In the genomic region with DNA sequence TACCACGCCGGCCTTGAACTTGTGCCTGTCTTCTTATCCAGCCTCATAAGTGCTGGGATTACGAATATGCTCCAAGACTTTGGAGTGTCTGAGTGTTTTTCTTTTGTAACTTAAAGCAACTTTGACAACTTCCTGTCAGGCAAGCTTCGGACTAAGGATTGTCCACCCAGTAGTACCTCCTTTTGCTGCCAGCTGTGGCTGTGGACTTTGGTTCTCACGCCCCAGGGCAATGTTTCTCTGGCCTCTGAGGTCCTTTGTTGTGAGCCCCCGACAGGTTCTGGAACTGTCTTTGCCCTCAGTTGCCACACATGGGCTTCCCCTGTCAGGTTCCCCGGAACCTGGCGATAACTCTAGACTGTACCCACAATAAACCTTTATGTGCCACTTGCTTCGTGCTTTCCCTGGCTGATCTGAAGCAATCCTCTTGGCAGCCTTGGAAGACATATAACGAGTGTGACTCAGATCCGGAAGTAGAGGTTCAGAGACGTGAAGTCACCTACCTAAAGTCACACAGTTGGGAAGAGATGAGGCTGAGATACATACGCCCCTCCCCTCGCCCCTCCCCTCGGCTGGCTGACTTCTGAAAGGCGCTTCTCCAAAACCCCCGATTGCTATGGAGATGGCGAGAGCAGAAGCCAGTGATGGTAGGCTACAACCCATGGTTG, we compare ENCODE assay signal across 14 mouse cellular contexts. TPM values are rescaled to one million over a fixed set of nuclear protein-coding genes. Genes with fewer than 3 reads are reported as not detected.
DNase-seq lines count a peak whose midpoint lies in the region; ATAC-seq and TF ChIP-seq lines count a peak whose summit lies in the region.
"Had no signal": no experiment of that assay in that cellular context is flagged by ENCODE, and none has a peak within 500 bp of the region (broad histone marks: within the 10 kb centered on the region; RNA-seq: fewer than 3 reads in every experiment).

No protein-coding gene starts in this region.

- H3K9ac ChIP-seq in hindbrain, postnatal 0 days (replicated peaks; ENCODE audit: low read length): no peak overlapping the region
- H3K9ac ChIP-seq: lung, embryonic 14.5 days had no signal

- 19% methylated on average over 18 of the region's 18 CpGs for WGBS in large intestine, adult 2 months
- 63% methylated on average over 18 of the region's 18 CpGs for WGBS in forebrain, embryonic 10.5 days
- WGBS in hindbrain, postnatal 0 days: 61% methylated on average over 18 of the region's 18 CpGs

- ATAC-seq in hindbrain, postnatal 0 days: no peak
- ATAC-seq: hindbrain, embryonic 16.5 days had no signal

- H3K4me1 ChIP-seq in forebrain, embryonic 10.5 days: peaks cover 35% of the 10 kb centered on the region
- no peaks in the 10 kb centered on the region for H3K4me1 ChIP-seq in hindbrain, postnatal 0 days (ENCODE audit: insufficient read depth, low read length)

- DNase-seq in urinary bladder, postnatal 14 days (ENCODE audit: low spot score): peak; percentile 43
- DNase-seq in urinary bladder, postnatal 10 days (ENCODE audit: low spot score): no peak
- peak; percentile 15 for DNase-seq in NIH3T3 (ENCODE audit: low read depth)
- DNase-seq in large intestine, adult 2 months (ENCODE audit: low read depth, low spot score): peak; percentile 93
- DNase-seq in embryo, embryonic 10.5 days (ENCODE audit: low spot score): no peak
- no peak for DNase-seq in forebrain, embryonic 10.5 days (ENCODE audit: extremely low spot score, low spot score)
- no peak for DNase-seq in hindbrain, postnatal 0 days (ENCODE audit: low spot score)
- DNase-seq: adrenal gland, postnatal 10 days; cerebellum, adult 9-11 months; gastrocnemius, postnatal 14 days; lung, embryonic 14.5 days; retina, postnatal 1 day had no signal

- peaks cover 62% of the 10 kb centered on the region for H3K27me3 ChIP-seq in forebrain, embryonic 10.5 days (ENCODE audit: poor library complexity, severe bottlenecking)
- H3K27me3 ChIP-seq in hindbrain, postnatal 0 days (ENCODE audit: insufficient read depth, low read length): no peaks in the 10 kb centered on the region

- no peak for TF ChIP-seq CTCF in hindbrain, postnatal 0 days (IDR thresholded peaks at IDR 0.05; ENCODE audit: low read depth)

- H3K9me3 ChIP-seq in forebrain, embryonic 10.5 days: no peaks in the 10 kb centered on the region
- no peaks in the 10 kb centered on the region for H3K9me3 ChIP-seq in hindbrain, postnatal 0 days (ENCODE audit: low read length)

- no peak overlapping the region for H3K27ac ChIP-seq in forebrain, embryonic 10.5 days
- H3K27ac ChIP-seq in hindbrain, postnatal 0 days: no peak overlapping the region

- no peak overlapping the region for H3K4me3 ChIP-seq in forebrain, embryonic 10.5 days
- no peak overlapping the region for H3K4me3 ChIP-seq in hindbrain, postnatal 0 days (ENCODE audit: low read length)

- H3K4me2 ChIP-seq in hindbrain, postnatal 0 days (ENCODE audit: low read depth, low read length): no peak overlapping the region
- H3K4me2 ChIP-seq: lung, embryonic 14.5 days had no signal

- H3K36me3 ChIP-seq in forebrain, embryonic 10.5 days (replicated peaks): no peaks in the 10 kb centered on the region
- no peaks in the 10 kb centered on the region for H3K36me3 ChIP-seq in hindbrain, postnatal 0 days (ENCODE audit: insufficient read depth, low read length)

RNA-seq across cellular contexts. Expression of a gene that starts 0.7 kb away (rescaled TPM):
- polyA plus RNA-seq in large intestine, adult 2 months (2012; rRNA removed): 33.6 and 47.2 TPM in 2 replicates
- polyA plus RNA-seq in forebrain, embryonic 10.5 days (2016; fragmentation: Nextera tagmentation; extraction: Ambion mirVana): 1.7 and 3.5 TPM in 2 replicates
- total RNA-seq in hindbrain, postnatal 0 days (2014; rRNA removed): 1.7 and 2.8 TPM in 2 replicates
- 5.9 and 6.7 TPM in 2 replicates for polyA plus RNA-seq in hindbrain, postnatal 0 days (2015; fragmentation: Nextera tagmentation; extraction: Ambion mirVana)
- total RNA-seq: gastrocnemius, postnatal 14 days had no signal

RNA-seq across cellular contexts. Expression of a gene that starts 7.7 kb away (rescaled TPM):
- 0.24 and 0.45 TPM in 2 replicates for polyA plus RNA-seq in large intestine, adult 2 months (2012; rRNA removed)
- not detected in 2 replicates for polyA plus RNA-seq in forebrain, embryonic 10.5 days (2016; fragmentation: Nextera tagmentation; extraction: Ambion mirVana)
- total RNA-seq in hindbrain, postnatal 0 days (2014; rRNA removed): not detected in 2 replicates
- polyA plus RNA-seq in hindbrain, postnatal 0 days (2015; fragmentation: Nextera tagmentation; extraction: Ambion mirVana): not detected in 2 replicates
- total RNA-seq: gastrocnemius, postnatal 14 days; left cerebral cortex, postnatal 36 days had no signal
- polyA plus RNA-seq: hindbrain, embryonic 16.5 days; lung, embryonic 14.5 days had no signal

RNA-seq across cellular contexts. Expression of a gene that starts 33.6 kb away (rescaled TPM):
- 97.7 and 132 TPM in 2 replicates for polyA plus RNA-seq in large intestine, adult 2 months (2012; rRNA removed)
- polyA plus RNA-seq in forebrain, embryonic 10.5 days (2016; fragmentation: Nextera tagmentation; extraction: Ambion mirVana): 4.1 and 5.0 TPM in 2 replicates
- not detected in 2 replicates for total RNA-seq in hindbrain, postnatal 0 days (2014; rRNA removed)
- 2.7 TPM in 2 replicates for polyA plus RNA-seq in hindbrain, postnatal 0 days (2015; fragmentation: Nextera tagmentation; extraction: Ambion mirVana)

RNA-seq across cellular contexts. Expression of a gene that starts 41.1 kb away (rescaled TPM):
- 4.7 and 5.0 TPM in 2 replicates for polyA plus RNA-seq in large intestine, adult 2 months (2012; rRNA removed)
- 6.3 and 7.3 TPM in 2 replicates for polyA plus RNA-seq in forebrain, embryonic 10.5 days (2016; fragmentation: Nextera tagmentation; extraction: Ambion mirVana)
- total RNA-seq in hindbrain, postnatal 0 days (2014; rRNA removed): 3.5 and 8.9 TPM in 2 replicates
- polyA plus RNA-seq in hindbrain, postnatal 0 days (2015; fragmentation: Nextera tagmentation; extraction: Ambion mirVana): 14.0 and 14.6 TPM in 2 replicates

RNA-seq across cellular contexts. Expression of a gene that starts 42.7 kb away (rescaled TPM):
- polyA plus RNA-seq in large intestine, adult 2 months (2012; rRNA removed): not detected in 2 replicates
- 21.6 and 25.7 TPM in 2 replicates for polyA plus RNA-seq in forebrain, embryonic 10.5 days (2016; fragmentation: Nextera tagmentation; extraction: Ambion mirVana)
- total RNA-seq in hindbrain, postnatal 0 days (2014; rRNA removed): not detected in 2 replicates
- 0.05 TPM in 1 of 2 replicates, not detected in the other for polyA plus RNA-seq in hindbrain, postnatal 0 days (2015; fragmentation: Nextera tagmentation; extraction: Ambion mirVana)
- total RNA-seq: left cerebral cortex, postnatal 36 days had no signal
- polyA plus RNA-seq: lung, embryonic 14.5 days had no signal

Comparison
In these comparisons a context has a peak if more than half of its experiments do, and no peak if none do; other contexts are left out.
1. DNase-seq: peak in urinary bladder, postnatal 14 days (single experiment), NIH3T3 (single experiment) and large intestine, adult 2 months (single experiment); none in urinary bladder, postnatal 10 days (single experiment), embryo, embryonic 10.5 days (single experiment), forebrain, embryonic 10.5 days (single experiment) and hindbrain, postnatal 0 days (single experiment).
2. RNA of a gene that starts 33.6 kb away (polyA plus RNA-seq): 97.7 to 132 TPM in large intestine, adult 2 months; 4.1 to 5.0 TPM in forebrain, embryonic 10.5 days and 2.7 TPM in hindbrain, postnatal 0 days; every median in the first group is over 10 times any median in the second.